Mouse (Mus musculus) ES-Bruce4 (cell line): ENCODE measurements around the gene Ghrhr.

Experiments
- CTCF ChIP-seq: IDR thresholded peaks from one replicate; pipeline ENCODE4 v1.8.1; 2011; ENCODE audit warnings: low read depth, low read length
- EP300 ChIP-seq: IDR thresholded peaks from 2 replicates; pipeline ENCODE4 v1.6.1; 2011; ENCODE audit warnings: low read depth, low read length; ENCODE audit not compliant: insufficient read depth
- POLR2A ChIP-seq: IDR thresholded peaks from one replicate; pipeline ENCODE4 v1.8.1; 2011; ENCODE audit warnings: low read length; ENCODE audit not compliant: insufficient read depth

DNA sequence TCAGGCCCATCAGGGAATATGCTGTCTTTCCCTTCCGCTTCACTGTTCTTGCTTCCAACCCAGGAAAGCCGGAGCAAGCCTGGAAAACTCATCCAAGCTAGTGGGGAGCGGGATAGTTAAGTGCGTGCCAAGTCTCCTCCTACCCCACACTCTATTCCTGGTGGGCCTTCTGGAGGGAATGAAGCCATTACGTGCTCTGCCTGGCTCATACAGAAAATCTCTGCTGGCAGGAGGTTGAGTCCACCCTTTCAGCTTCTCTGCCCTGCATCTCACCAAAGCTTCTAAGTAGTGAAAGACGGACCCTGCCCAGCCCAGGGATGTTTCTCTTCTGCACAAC lies 43.4 kb upstream of the Ghrhr start:
- no peak for TF ChIP-seq CTCF
- no peak for TF ChIP-seq POLR2A
- no peak for TF ChIP-seq EP300
